Mouse (Mus musculus): ENCODE data around the gene Mroh7.

Mroh7 gene

DNA sequence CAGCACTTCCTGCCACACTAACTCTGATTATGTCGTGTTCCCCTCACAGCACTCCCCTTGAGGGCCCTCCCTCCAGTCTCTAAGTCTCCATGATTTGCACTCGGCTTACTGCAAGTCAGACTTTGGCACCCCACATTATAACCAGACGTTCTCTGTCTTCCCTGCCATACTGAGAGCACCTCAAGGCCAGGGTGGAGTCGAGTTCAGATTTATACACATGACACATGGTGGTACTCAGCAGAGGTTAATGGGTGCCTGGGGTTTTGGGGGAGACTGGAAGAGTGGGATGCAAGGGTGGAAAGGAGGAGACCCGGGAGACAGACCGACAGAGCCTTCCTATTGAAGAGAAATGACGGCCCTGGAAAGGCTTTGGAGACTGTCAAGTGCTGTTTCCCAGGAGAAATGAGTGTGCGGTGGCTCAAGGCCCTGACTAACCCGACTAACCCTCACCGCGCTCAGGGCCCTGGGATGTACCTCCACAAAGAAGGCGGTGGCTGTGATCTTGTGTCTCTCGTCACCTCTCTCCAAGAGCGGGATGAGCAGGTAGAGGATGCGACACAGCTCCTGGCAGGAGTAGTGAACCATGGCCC is 36.8 kb downstream of the Mroh7 start:
- DNase-seq (ENCODE audit: low spot score): no peak

GRCm38 (mm10) chr4:106688636-106689296 is 42.0 kb downstream of the Mroh7 start:
- no peak for DNase-seq (ENCODE audit: low spot score)

GRCm38 (mm10) chr4:106680955-106681354 is 49.8 kb downstream of the Mroh7 start:
- DNase-seq (ENCODE audit: low spot score): no peak

- DNase-seq (ENCODE audit: low spot score): no peak
Measured at GRCm38 (mm10) chr4:106679152-106679551, 51.6 kb downstream of the Mroh7 start.

- peak; percentile 90 for DNase-seq (ENCODE audit: low spot score)
Measured at GRCm38 (mm10) chr4:106678442-106679118, 52.1 kb downstream of the Mroh7 start, which contains the start of gene Ttc4. Gene Ttc4 (minus strand): TSS chr4:106678944.

- no peak for DNase-seq (ENCODE audit: low spot score)
Measured at GRCm38 (mm10) chr4:106676749-106677148, 54.0 kb downstream of the Mroh7 start.

DNA sequence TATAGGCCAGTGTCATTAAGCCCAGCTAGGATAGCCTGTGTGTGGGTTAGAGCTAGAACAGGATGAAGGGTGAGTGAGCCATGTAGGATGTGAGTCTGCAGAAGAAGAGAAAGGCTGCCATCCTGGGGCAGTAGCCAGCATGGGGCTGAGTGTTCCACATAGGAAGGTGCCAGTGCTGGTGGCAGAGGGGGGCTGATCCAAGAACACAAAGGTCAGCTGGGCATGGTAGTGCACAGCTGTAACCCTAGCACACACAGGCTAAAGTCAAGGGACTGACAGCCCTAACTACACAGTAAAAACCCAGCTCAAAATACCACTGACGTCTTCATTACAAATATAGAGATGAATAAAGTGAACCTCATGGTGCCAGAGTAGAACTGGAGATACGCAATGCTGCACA is 64.2 kb downstream of the Mroh7 start:
- no peak for DNase-seq (ENCODE audit: low spot score)

GRCm38 (mm10) chr4:106665673-106666072 is 65.1 kb downstream of the Mroh7 start:
- DNase-seq (ENCODE audit: low spot score): no peak

DNA sequence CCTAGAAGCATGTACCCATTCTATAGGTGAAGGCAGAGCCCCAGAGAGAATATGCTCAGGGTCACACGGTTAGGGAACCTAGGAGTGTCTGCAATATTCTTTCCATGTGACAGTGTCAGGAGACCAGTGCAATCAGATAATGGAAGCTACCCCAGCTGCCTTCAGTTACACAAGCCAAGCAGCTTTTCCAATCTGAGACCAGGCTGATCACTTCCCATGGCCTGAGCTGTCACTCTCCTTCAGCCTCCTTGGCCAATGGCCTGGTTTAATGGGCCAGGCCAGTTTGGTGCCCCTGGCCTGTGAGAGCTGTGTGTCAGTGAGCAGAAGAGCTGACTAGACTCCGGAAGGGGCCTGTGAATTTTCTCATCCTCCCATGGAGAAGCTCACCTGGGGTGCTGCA is 65.5 kb downstream of the Mroh7 start:
- peak; percentile 63 for DNase-seq (ENCODE audit: low spot score)

GRCm38 (mm10) chr4:106664697-106665096 is 66.0 kb downstream of the Mroh7 start:
- DNase-seq (ENCODE audit: low spot score): no peak

GRCm38 (mm10) chr4:106663956-106664470 is 66.7 kb downstream of the Mroh7 start:
- no peak for DNase-seq (ENCODE audit: low spot score)

DNA sequence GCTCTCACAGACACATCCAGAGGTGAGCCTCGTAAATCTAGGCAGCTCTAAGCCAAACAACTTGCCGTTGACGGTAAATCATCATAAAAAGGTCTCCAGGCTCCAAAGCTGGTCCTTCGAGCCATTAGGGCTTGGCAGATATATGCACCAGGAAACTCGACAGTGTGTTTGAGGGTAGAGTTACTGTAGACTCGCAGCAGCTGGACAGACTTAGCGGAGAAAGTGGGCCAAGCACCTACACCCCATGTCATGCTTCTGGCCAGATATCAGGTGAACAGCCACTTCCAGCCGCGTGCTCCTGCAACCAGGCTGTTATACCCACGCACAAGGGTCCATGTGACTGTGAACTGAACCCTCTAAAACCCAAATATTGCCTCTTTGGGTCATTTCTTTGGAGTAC is 75.0 kb downstream of the Mroh7 start:
- DNase-seq (ENCODE audit: low spot score): no peak

- no peak for DNase-seq (ENCODE audit: low spot score)
Measured at GRCm38 (mm10) chr4:106653051-106653450, 77.7 kb downstream of the Mroh7 start.

DNA sequence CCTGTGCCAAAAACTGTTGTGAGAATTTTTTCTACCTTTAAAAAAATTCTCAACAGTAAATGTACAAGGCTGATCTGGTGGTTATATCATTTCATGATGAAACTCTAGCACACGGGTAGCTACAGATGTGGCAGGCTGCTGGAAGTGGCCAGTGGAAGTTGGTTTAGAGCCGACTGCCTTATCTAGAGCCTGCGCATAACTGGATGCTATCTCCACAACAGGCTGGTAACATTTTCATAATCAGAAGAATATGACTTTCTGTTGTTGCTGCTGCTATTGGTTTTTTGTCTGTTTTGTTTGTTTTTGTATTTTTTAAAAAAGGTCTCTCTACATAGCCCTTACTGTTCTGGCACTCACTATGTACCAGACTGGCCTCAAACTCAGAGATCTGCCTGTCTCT is 78.2 kb downstream of the Mroh7 start:
- DNase-seq (ENCODE audit: low spot score): no peak

GRCm38 (mm10) chr4:106650833-106651527 is 79.7 kb downstream of the Mroh7 start, which contains the start of gene Pars2:
Gene Pars2 (plus strand): TSS chr4:106651069.
- peak; percentile 97 for DNase-seq (ENCODE audit: low spot score)

DNA sequence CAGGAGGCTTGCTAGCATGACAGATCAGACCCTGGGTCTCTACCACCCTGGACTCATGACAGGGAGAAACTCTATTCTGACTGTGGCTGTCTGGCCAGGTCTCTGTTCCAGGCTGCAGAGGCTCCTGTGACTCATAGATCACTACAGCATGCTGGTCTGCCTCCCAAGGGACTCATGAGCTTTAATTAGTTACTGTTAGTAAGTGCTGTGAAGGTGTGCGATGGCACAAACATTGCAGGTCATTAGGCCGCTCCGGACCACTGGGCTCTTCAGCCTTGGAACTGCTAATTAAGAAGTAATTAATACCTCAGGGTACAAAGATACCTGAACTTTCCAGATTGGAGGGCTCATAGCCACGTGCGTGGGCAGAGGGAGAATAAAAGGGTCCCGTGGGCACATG is 83.6 kb downstream of the Mroh7 start:
- no peak for DNase-seq (ENCODE audit: low spot score)

- DNase-seq (ENCODE audit: low spot score): no peak
Measured at GRCm38 (mm10) chr4:106645797-106646196, 84.9 kb downstream of the Mroh7 start.

DNA sequence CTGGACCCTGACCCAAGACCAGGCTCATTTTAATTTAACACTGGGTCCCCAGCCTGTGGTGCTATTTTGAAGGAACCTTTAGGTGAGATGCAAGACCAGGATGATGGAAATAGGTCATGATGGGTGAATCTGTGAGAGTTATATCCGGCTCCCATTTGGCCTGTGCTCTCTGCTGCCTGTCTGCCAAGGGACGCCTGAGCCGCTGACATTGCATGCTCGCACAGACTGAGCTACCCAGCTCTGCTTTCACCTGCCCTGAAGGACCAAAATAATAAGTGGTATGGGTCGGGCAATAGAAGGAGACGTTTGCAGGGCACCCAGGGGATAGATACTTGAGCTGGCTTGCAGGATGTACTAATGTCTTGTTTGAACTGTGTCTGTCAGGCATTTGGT is 86.5 kb downstream of the Mroh7 start:
- DNase-seq (ENCODE audit: low spot score): no peak

GRCm38 (mm10) chr4:106643483-106644217 is 87.1 kb downstream of the Mroh7 start:
- DNase-seq (ENCODE audit: low spot score): peak; percentile 37

DNA sequence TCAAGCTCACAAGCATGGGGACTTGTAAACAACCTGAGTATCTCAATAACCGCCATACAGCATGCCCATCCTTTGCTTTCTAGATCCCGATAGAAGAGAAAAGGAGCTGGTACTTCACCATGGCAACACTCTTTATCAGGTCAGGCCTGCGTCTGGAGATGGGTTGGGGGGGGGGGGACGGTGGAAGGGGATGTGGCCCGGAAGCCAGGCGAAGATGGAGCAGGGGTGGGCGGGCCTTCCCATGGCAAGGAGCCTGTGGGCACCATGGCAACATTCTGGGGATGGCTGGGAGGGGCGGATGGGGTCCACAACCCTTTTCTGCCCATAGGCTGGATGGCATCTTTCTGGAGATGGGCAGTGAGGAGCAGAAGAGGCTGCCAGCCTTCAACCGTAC is 96.6 kb downstream of the Mroh7 start:
- DNase-seq (ENCODE audit: low spot score): no peak

GRCm38 (mm10) chr4:106633281-106634085 is 97.2 kb downstream of the Mroh7 start:
- DNase-seq (ENCODE audit: low spot score): peak; percentile 55
